Mouse (Mus musculus): ENCODE measurements around the gene Selenot. TPM values are rescaled to one million over a fixed set of nuclear protein-coding genes. Genes with fewer than 3 reads are reported as not detected.

Gene Selenot
- polyA plus RNA-seq, 1 experiment, result 49.8 TPM

DNA sequence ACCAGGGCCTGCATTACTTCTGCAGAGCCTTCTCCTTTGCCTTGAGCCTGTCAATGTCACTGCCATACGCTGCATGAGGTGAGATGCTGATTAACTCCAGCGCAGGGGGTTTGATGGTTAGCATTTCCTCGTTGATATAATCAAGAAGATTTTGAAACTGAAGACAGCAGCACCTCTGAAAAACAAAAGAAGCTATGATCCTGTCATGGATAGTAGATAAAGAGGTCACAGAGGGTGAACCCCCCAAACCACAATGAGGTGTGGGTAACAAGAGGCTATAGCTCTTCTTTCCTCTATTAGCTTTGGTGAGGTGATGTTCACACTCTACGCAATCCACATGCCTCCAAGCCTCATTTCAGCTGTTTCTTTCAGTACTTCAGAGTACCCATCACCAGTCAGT, 48.5 kb downstream of the Selenot start:
- no peak for DNase-seq (ENCODE audit: low read depth, low spot score)
- 86% methylated on average over 4 of the region's 4 CpGs for WGBS

DNA sequence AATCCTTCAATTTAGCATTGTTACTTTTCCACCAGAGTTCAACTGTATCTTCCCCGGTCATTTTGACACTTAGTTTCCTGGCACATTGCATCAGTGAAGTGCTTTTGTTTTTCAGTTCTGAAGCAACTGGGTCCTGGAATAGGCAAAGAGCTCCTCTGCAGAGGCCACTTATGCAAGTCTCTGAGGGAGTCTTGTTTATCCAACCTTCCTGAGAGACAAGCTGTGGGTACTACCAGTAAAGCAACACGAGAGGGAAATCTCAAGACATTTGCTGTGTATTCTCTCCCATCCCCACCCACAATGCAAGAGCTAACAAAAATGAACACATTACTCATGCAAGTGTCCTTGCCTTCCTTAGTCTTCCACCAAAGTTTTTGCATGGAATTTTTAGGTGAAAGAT, 55.3 kb downstream of the Selenot start:
- 74% methylated on average over 2 of the region's 2 CpGs for WGBS
- no peak for DNase-seq (ENCODE audit: low read depth, low spot score)

DNA sequence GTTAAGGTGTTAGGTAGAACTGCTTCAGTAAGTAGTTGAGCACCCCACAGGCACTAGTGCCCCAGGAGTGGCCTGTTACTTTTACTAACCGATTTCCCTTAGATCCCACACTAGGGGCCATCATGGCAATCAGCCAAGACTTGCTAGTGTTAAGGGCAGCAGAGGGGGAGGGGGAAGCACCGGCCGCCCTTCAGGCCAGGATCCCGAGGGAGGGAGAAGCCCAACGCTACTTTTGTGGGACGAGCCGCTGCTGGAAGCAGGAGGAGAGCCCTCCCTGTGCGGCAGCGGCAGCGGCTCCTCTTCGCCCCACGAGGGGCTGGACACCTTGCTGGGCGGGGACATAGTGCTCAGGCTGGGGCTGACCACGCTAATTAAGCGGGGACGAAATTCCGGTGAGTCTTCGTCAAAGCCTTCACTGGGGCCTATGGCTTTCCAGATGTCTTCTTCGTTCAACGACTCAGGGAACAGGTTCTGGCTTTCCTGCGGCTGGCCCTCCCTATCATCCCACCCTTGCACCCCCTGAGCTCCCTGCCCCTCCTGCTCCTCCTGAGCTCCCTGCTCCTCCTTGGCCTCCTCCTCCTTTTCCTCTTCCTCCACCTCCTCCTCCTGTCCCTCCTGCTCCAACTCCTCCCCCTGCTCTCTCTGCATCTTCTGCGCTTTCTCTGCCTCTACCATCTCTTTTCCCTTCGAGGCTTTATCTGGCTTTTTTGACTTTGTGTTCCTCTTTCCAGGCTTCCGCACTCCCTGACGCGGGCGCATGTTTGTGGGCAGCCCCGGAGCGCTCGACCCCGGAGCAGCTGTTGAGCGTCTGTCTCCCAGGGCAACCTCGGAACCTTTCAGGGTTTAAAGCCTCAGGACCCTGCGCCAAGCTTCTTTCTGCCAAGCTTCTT, 60.2 kb downstream of the Selenot start, which contains the start of gene Erich6:
TSS of gene Erich6 (minus strand) at position 802 of the 890 bp plus-strand sequence.
- WGBS, result 1% methylated on average over 34 of the region's 34 CpGs
- no peak for DNase-seq (ENCODE audit: low read depth, low spot score)

Other genes with a start within 250 kb of the Selenot start
- 4.2 and 8.6 TPM in 2 replicates for gene Tsc22d2, start 161.9 kb upstream of the Selenot start, polyA plus RNA-seq (2012; rRNA removed)
- gene Eif2a, start 50.8 kb upstream of the Selenot start, polyA plus RNA-seq (2012; rRNA removed), result 10.9 and 12.5 TPM in 2 replicates
- 41.4 and 53.2 TPM in 2 replicates for gene Serp1, start 50.7 kb upstream of the Selenot start, polyA plus RNA-seq (2012; rRNA removed)
- gene Erich6, start 60.6 kb downstream of the Selenot start, polyA plus RNA-seq (2012; rRNA removed), result not detected in 2 replicates
- 11.2 and 12.6 TPM in 2 replicates for gene Siah2, start 115.8 kb downstream of the Selenot start, polyA plus RNA-seq (2012; rRNA removed)
- gene Mindy4b-ps, start 245.7 kb downstream of the Selenot start, polyA plus RNA-seq (2012; rRNA removed), result not detected in 2 replicates

All from large intestine, adult 2 months (tissue).